Mouse (Mus musculus) midbrain, embryonic 15.5 days (tissue): ENCODE data around the gene Samd4. TPM values are rescaled to one million over a fixed set of nuclear protein-coding genes. Genes with fewer than 3 reads are reported as not detected.

Experiments used
- ATAC-seq: fragments of 200-750 bp; cut with Nextera tagmentation; replicated peaks from 2 replicates; pipeline ENCODE4 v1.8.0; 2017; ENCODE audit warnings: moderate TSS enrichment
- H3K27ac ChIP-seq: fragments of 300-500 bp; sonication (generic); 2 replicates; pipeline ENCODE4 v1.5.1; 2015; ENCODE audit warnings: mild to moderate bottlenecking, inconsistent platforms
- H3K27me3 ChIP-seq: fragments of 300-500 bp; sonication (generic); replicated peaks from 2 replicates; pipeline ENCODE4 v1.6.1; 2015; ENCODE audit warnings: inconsistent platforms
- H3K36me3 ChIP-seq: fragments of 300-500 bp; sonication (generic); replicated peaks from 2 replicates; pipeline ENCODE4 v1.6.1; 2015; ENCODE audit warnings: inconsistent platforms
- H3K4me1 ChIP-seq: fragments of 300-500 bp; sonication (generic); 2 replicates; pipeline ENCODE4 v1.6.1; 2015; ENCODE audit warnings: inconsistent platforms
- H3K4me2 ChIP-seq: fragments of 300-500 bp; sonication (generic); 2 replicates; pipeline ENCODE4 v1.6.1; 2015; ENCODE audit warnings: inconsistent platforms, mild to moderate bottlenecking, moderate library complexity
- H3K4me3 ChIP-seq: fragments of 300-500 bp; sonication (generic); 2 replicates; pipeline ENCODE4 v1.5.1; 2015; ENCODE audit warnings: mild to moderate bottlenecking, inconsistent platforms
- H3K9ac ChIP-seq: fragments of 300-500 bp; sonication (generic); 2 replicates; pipeline ENCODE4 v1.6.1; 2015; ENCODE audit warnings: mild to moderate bottlenecking, inconsistent platforms
- H3K9me3 ChIP-seq: fragments of 300-500 bp; sonication (generic); 2 replicates; pipeline ENCODE4 v1.6.1; 2016; ENCODE audit warnings: inconsistent platforms
- WGBS: fragments of 180-500 bp; shearing (Covaris S2); methylation state at CpG from one replicate; pipeline ENCODE4 v1.1.7; 2015; ENCODE audit warnings: mixed read lengths; 5-methylcytosine and 5-hydroxymethylcytosine counted together
- polyA plus RNA-seq: library from polyadenylated mRNA; unstranded; fragments of >200 nt; fragmentation: Nextera tagmentation; extraction: Ambion mirVana; gene quantifications from 2 replicates; pipeline ENCODE4 v1.2.1, GENCODE M21; 2015

Samd4 gene
- polyA plus RNA-seq, 1 experiment from 2014 or later = 4.2 TPM

GRCm38 (mm10) chr14:47017658-47018057 lies 135.0 kb downstream of the Samd4 start:
- no peak overlapping the region for H3K4me3 ChIP-seq
- H3K27me3 ChIP-seq = no peaks in the 10 kb centered on the region
- H3K9ac ChIP-seq = no peak overlapping the region
- H3K36me3 ChIP-seq = no peaks in the 10 kb centered on the region
- no peaks in the 10 kb centered on the region for H3K4me1 ChIP-seq
- H3K4me2 ChIP-seq = no peak overlapping the region
- no peaks in the 10 kb centered on the region for H3K9me3 ChIP-seq
- WGBS = 91% methylated on average over 3 of the region's 3 CpGs
- ATAC-seq = no peak
- H3K27ac ChIP-seq = no peak overlapping the region

- Histone ChIP-seq H3K27me3 (no peaks in the 10 kb centered on the region), H3K9me3 (no peaks in the 10 kb centered on the region), H3K27ac (no peak overlapping the region), H3K9ac (no peak overlapping the region), H3K4me2 (no peak overlapping the region), H3K4me3 (no peak overlapping the region), H3K36me3 (no peaks in the 10 kb centered on the region), H3K4me1 (no peaks in the 10 kb centered on the region)
- 70% methylated on average over 10 of the region's 10 CpGs for WGBS
- no peak for ATAC-seq
These were observed 138.2 kb downstream of the Samd4 start for GRCm38 (mm10) chr14:47020886-47021285.

- no peaks in the 10 kb centered on the region for H3K4me1 ChIP-seq
- H3K9me3 ChIP-seq = no peaks in the 10 kb centered on the region
- H3K27ac ChIP-seq = no peak overlapping the region
- H3K9ac ChIP-seq = no peak overlapping the region
- no peaks in the 10 kb centered on the region for H3K27me3 ChIP-seq
- no peaks in the 10 kb centered on the region for H3K36me3 ChIP-seq
- H3K4me2 ChIP-seq = no peak overlapping the region
- no peak for ATAC-seq
- H3K4me3 ChIP-seq = no peak overlapping the region
- WGBS = 95% methylated on average over 9 of the region's 9 CpGs
These were observed 140.9 kb downstream of the Samd4 start for GRCm38 (mm10) chr14:47023529-47023928.

- H3K9me3 ChIP-seq = no peaks in the 10 kb centered on the region
- no peaks in the 10 kb centered on the region for H3K36me3 ChIP-seq
- ATAC-seq = no peak
- H3K4me2 ChIP-seq = no peak overlapping the region
- no peaks in the 10 kb centered on the region for H3K27me3 ChIP-seq
- peaks cover 2% of the 10 kb centered on the region; the same call in 1 of the 2 replicates for H3K4me1 ChIP-seq
- H3K4me3 ChIP-seq = no peak overlapping the region
- no peak overlapping the region for H3K9ac ChIP-seq
- 80% methylated on average over 6 of the region's 6 CpGs for WGBS
- no peak overlapping the region for H3K27ac ChIP-seq
These were observed 144.9 kb downstream of the Samd4 start for GRCm38 (mm10) chr14:47027431-47028118.

GRCm38 (mm10) chr14:47031542-47031941 lies 148.9 kb downstream of the Samd4 start:
- H3K27ac ChIP-seq = no peak overlapping the region
- no peak for ATAC-seq
- no peak overlapping the region for H3K4me2 ChIP-seq
- H3K9ac ChIP-seq = no peak overlapping the region
- peaks cover 2% of the 10 kb centered on the region; the same call in 1 of the 2 replicates for H3K4me1 ChIP-seq
- no peaks in the 10 kb centered on the region for H3K9me3 ChIP-seq
- WGBS = 75% methylated on average over 2 of the region's 2 CpGs
- no peaks in the 10 kb centered on the region for H3K27me3 ChIP-seq
- H3K4me3 ChIP-seq = no peak overlapping the region
- H3K36me3 ChIP-seq = no peaks in the 10 kb centered on the region

GRCm38 (mm10) chr14:47032140-47032539 lies 149.5 kb downstream of the Samd4 start:
- no peaks in the 10 kb centered on the region for H3K9me3 ChIP-seq
- no peak overlapping the region for H3K4me3 ChIP-seq
- no peak for ATAC-seq
- H3K27me3 ChIP-seq = no peaks in the 10 kb centered on the region
- no peak overlapping the region for H3K27ac ChIP-seq
- H3K9ac ChIP-seq = no peak overlapping the region
- WGBS = 21% methylated on average over 4 of the region's 4 CpGs
- no peak overlapping the region for H3K4me2 ChIP-seq
- peaks cover 2% of the 10 kb centered on the region; the same call in 1 of the 2 replicates for H3K4me1 ChIP-seq
- no peaks in the 10 kb centered on the region for H3K36me3 ChIP-seq

- Histone ChIP-seq H3K9ac (no peak overlapping the region), H3K4me2 (no peak overlapping the region), H3K36me3 (no peaks in the 10 kb centered on the region), H3K27ac (no peak overlapping the region), H3K4me3 (no peak overlapping the region), H3K27me3 (no peaks in the 10 kb centered on the region), H3K9me3 (no peaks in the 10 kb centered on the region), H3K4me1 (peaks cover 2% of the 10 kb centered on the region; the same call in 1 of the 2 replicates)
- WGBS = 90% methylated on average over 5 of the region's 5 CpGs
- no peak for ATAC-seq
These were observed 150.8 kb downstream of the Samd4 start for GRCm38 (mm10) chr14:47033423-47033822.

GRCm38 (mm10) chr14:47041699-47042098 lies 159.0 kb downstream of the Samd4 start:
- 90% methylated on average over 3 of the region's 3 CpGs for WGBS
- no peak overlapping the region for H3K4me3 ChIP-seq

GRCm38 (mm10) chr14:47049051-47049450 lies 166.4 kb downstream of the Samd4 start:
- H3K27me3 ChIP-seq = no peaks in the 10 kb centered on the region
- no peak for ATAC-seq
- H3K9me3 ChIP-seq = no peaks in the 10 kb centered on the region
- no peaks in the 10 kb centered on the region for H3K4me1 ChIP-seq
- WGBS = 92% methylated on average over 6 of the region's 6 CpGs
- no peak overlapping the region for H3K4me3 ChIP-seq
- no peak overlapping the region for H3K27ac ChIP-seq
- no peak overlapping the region for H3K4me2 ChIP-seq
- no peak overlapping the region for H3K9ac ChIP-seq
- H3K36me3 ChIP-seq = no peaks in the 10 kb centered on the region

More at GRCm38 (mm10) chr14:47041699-47042098, 159.0 kb downstream of the Samd4 start:
- Histone ChIP-seq H3K9ac (no peak overlapping the region), H3K27me3 (no peaks in the 10 kb centered on the region), H3K4me1 (no peaks in the 10 kb centered on the region), H3K4me2 (no peak overlapping the region), H3K36me3 (no peaks in the 10 kb centered on the region), H3K27ac (no peak overlapping the region), H3K9me3 (no peaks in the 10 kb centered on the region)
- no peak for ATAC-seq

GRCm38 (mm10) chr14:47051743-47052610 lies 169.3 kb downstream of the Samd4 start:
- no peak for ATAC-seq
- H3K27ac ChIP-seq = no peak overlapping the region
- 95% methylated on average over 5 of the region's 5 CpGs for WGBS

GRCm38 (mm10) chr14:47053101-47053500 lies 170.4 kb downstream of the Samd4 start:
- Histone ChIP-seq H3K27ac (no peak overlapping the region), H3K36me3 (no peaks in the 10 kb centered on the region), H3K4me1 (no peaks in the 10 kb centered on the region), H3K9ac (no peak overlapping the region), H3K27me3 (no peaks in the 10 kb centered on the region), H3K9me3 (no peaks in the 10 kb centered on the region), H3K4me3 (no peak overlapping the region), H3K4me2 (no peak overlapping the region)
- WGBS = 100% methylated on average over 1 of the region's 1 CpGs
- ATAC-seq = no peak

More at GRCm38 (mm10) chr14:47051743-47052610, 169.3 kb downstream of the Samd4 start:
- no peak overlapping the region for H3K4me3 ChIP-seq
- H3K4me2 ChIP-seq = no peak overlapping the region
- H3K27me3 ChIP-seq = no peaks in the 10 kb centered on the region
- H3K9me3 ChIP-seq = no peaks in the 10 kb centered on the region
- no peak overlapping the region for H3K9ac ChIP-seq
- H3K4me1 ChIP-seq = no peaks in the 10 kb centered on the region
- no peaks in the 10 kb centered on the region for H3K36me3 ChIP-seq

- Histone ChIP-seq H3K9me3 (no peaks in the 10 kb centered on the region), H3K4me3 (no peak overlapping the region), H3K4me1 (no peaks in the 10 kb centered on the region), H3K36me3 (no peaks in the 10 kb centered on the region), H3K27me3 (no peaks in the 10 kb centered on the region), H3K4me2 (no peak overlapping the region), H3K27ac (no peak overlapping the region), H3K9ac (no peak overlapping the region)
- WGBS = 80% methylated on average over 5 of the region's 5 CpGs
- no peak for ATAC-seq
These were observed 171.2 kb downstream of the Samd4 start for GRCm38 (mm10) chr14:47053824-47054223.
